Mouse (Mus musculus): ENCODE data around the gene Fam168a. TPM values are rescaled to one million over a fixed set of nuclear protein-coding genes. Genes with fewer than 3 reads are reported as not detected.
A peak's percentile ranks its signal among the peaks of the same experiment; 100 is the strongest.

The Fam168a gene
- polyA plus RNA-seq, 1 experiment from 2014 or later, result 59.9 TPM

DNA sequence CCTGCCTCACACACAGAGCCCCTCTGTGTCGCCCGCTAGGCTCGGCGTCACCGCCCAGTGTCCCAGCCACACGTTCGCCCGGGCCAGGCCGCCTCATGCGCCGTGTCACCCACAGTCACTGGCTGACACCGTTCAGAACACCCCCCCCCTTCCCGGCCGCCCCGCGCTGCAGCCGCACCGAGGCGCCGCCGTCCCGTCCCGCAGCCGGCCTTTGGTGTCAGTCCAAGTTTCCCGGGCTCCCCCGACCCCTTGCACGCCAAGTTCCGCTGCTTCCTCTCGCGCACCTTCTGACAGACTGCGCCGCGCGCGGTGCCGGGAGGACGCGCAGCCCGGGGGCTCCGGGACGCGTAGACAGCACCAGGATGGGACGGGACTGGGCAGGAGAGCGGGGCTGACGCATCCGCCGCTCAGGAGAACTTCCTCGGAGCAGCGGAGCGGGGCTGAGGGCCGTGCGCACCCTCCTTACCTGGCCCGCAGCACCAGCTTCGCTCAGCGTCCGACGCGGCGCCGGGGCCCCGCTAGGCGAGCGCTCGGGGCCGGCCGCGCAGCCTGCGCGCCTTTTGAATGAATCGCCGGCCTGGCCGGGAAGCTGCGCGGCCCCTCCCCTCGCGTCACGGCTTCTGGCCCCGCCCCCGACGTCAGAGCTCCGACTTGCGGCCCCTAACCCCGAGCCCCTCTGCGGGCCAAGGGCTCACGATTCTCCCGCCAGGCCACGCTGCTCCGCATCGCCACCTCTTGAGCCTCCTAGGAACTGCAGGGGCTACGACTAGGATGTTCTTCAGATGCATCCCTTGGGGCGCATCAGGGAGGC, 156.6 kb downstream of the Fam168a start, which contains the start of gene Relt:
TSS of gene Relt (minus strand) at position 619 of the 811 bp plus-strand sequence.
- H3K9me3 ChIP-seq (ENCODE audit: control insufficient read depth, low read depth, low read length), result no peaks in the 10 kb centered on the region
- peak within 1 kb of the TSS; percentile 96 for H3K4me2 ChIP-seq (replicated peaks; ENCODE audit: low read depth, low read length)
- no peaks in the 10 kb centered on the region for H3K4me1 ChIP-seq (ENCODE audit: control insufficient read depth, insufficient read depth, low read length)
- ATAC-seq (ENCODE audit: insufficient number of reproducible peaks, insufficient read depth, low FRiP score, low read depth), result peak; percentile 88
- H3K36me3 ChIP-seq (ENCODE audit: control insufficient read depth, insufficient read depth, low read length), result no peaks in the 10 kb centered on the region
- peak within 1 kb of the TSS; percentile 53 for H3K9ac ChIP-seq (replicated peaks; ENCODE audit: low read depth, low read length)
- peak within 1 kb of the TSS; percentile 74 for H3K4me3 ChIP-seq (ENCODE audit: low read depth, low read length)
- peak within 1 kb of the TSS; percentile 63; the same call in 1 of the 2 replicates for H3K27ac ChIP-seq (ENCODE audit: low read length)
- WGBS, result under 1% methylated on average over 83 of the region's 91 CpGs
- H3K27me3 ChIP-seq (ENCODE audit: control insufficient read depth, insufficient read depth, low read length), result no peaks in the 10 kb centered on the region

- Histone ChIP-seq H3K36me3 (ENCODE audit: control insufficient read depth, insufficient read depth, low read length) (no peaks in the 10 kb centered on the region), H3K27me3 (ENCODE audit: control insufficient read depth, insufficient read depth, low read length) (no peaks in the 10 kb centered on the region), H3K4me2 (replicated peaks; ENCODE audit: low read depth, low read length) (no peak overlapping the region), H3K4me3 (ENCODE audit: low read depth, low read length) (no peak overlapping the region), H3K9ac (replicated peaks; ENCODE audit: low read depth, low read length) (no peak overlapping the region), H3K9me3 (ENCODE audit: control insufficient read depth, low read depth, low read length) (no peaks in the 10 kb centered on the region), H3K4me1 (ENCODE audit: control insufficient read depth, insufficient read depth, low read length) (no peaks in the 10 kb centered on the region), H3K27ac (ENCODE audit: low read length) (no peak overlapping the region)
- ATAC-seq (ENCODE audit: insufficient number of reproducible peaks, insufficient read depth, low FRiP score, low read depth), result no peak
- 6% methylated on average over 3 of the region's 3 CpGs for WGBS
Measured at GRCm38 (mm10) chr7:100866675-100867074, 160.2 kb downstream of the Fam168a start.

DNA sequence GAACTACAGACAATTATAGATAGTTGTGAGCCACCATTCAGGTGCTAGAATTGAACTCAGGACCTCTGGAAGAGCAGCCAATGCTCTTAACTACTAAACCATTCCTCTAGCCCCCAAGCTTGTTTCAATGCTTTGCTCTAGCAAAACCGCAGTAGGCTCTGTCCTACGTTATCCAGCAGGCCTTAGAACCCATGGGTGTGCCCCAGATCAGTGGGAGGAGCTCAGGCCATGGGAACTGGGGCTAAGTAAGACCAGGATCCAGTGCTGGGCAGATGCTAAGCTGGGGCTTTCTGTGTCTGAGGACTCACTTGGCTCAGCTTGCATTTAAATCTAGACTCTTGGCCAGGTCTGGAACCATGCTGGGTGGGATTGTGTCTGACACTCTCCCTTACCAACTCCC, 161.1 kb downstream of the Fam168a start:
- no peak for ATAC-seq (ENCODE audit: insufficient number of reproducible peaks, insufficient read depth, low FRiP score, low read depth)
- Histone ChIP-seq H3K27ac (ENCODE audit: low read length) (no peak overlapping the region), H3K9ac (replicated peaks; ENCODE audit: low read depth, low read length) (no peak overlapping the region), H3K4me2 (replicated peaks; ENCODE audit: low read depth, low read length) (no peak overlapping the region), H3K9me3 (ENCODE audit: control insufficient read depth, low read depth, low read length) (no peaks in the 10 kb centered on the region), H3K4me3 (ENCODE audit: low read depth, low read length) (no peak overlapping the region), H3K4me1 (ENCODE audit: control insufficient read depth, insufficient read depth, low read length) (no peaks in the 10 kb centered on the region), H3K36me3 (ENCODE audit: control insufficient read depth, insufficient read depth, low read length) (peaks cover 5% of the 10 kb centered on the region), H3K27me3 (ENCODE audit: control insufficient read depth, insufficient read depth, low read length) (no peaks in the 10 kb centered on the region)
- 38% methylated on average over 2 of the region's 2 CpGs for WGBS

GRCm38 (mm10) chr7:100868551-100868950, 162.1 kb downstream of the Fam168a start:
- H3K4me2 ChIP-seq (replicated peaks; ENCODE audit: low read depth, low read length), result no peak overlapping the region
- H3K36me3 ChIP-seq (ENCODE audit: control insufficient read depth, insufficient read depth, low read length), result peaks cover 14% of the 10 kb centered on the region
- no peak overlapping the region for H3K27ac ChIP-seq (ENCODE audit: low read length)
- H3K4me1 ChIP-seq (ENCODE audit: control insufficient read depth, insufficient read depth, low read length), result no peaks in the 10 kb centered on the region
- no peaks in the 10 kb centered on the region for H3K27me3 ChIP-seq (ENCODE audit: control insufficient read depth, insufficient read depth, low read length)
- 60% methylated on average over 4 of the region's 4 CpGs for WGBS
- ATAC-seq (ENCODE audit: insufficient number of reproducible peaks, insufficient read depth, low FRiP score, low read depth), result no peak
- H3K9ac ChIP-seq (replicated peaks; ENCODE audit: low read depth, low read length), result no peak overlapping the region
- H3K9me3 ChIP-seq (ENCODE audit: control insufficient read depth, low read depth, low read length), result no peaks in the 10 kb centered on the region
- H3K4me3 ChIP-seq (ENCODE audit: low read depth, low read length), result no peak overlapping the region

GRCm38 (mm10) chr7:100869877-100870629, 163.6 kb downstream of the Fam168a start:
- Histone ChIP-seq H3K27me3 (ENCODE audit: control insufficient read depth, insufficient read depth, low read length) (no peaks in the 10 kb centered on the region), H3K9me3 (ENCODE audit: control insufficient read depth, low read depth, low read length) (no peaks in the 10 kb centered on the region), H3K27ac (ENCODE audit: low read length) (no peak overlapping the region), H3K36me3 (ENCODE audit: control insufficient read depth, insufficient read depth, low read length) (peaks cover 23% of the 10 kb centered on the region), H3K9ac (replicated peaks; ENCODE audit: low read depth, low read length) (no peak overlapping the region), H3K4me3 (ENCODE audit: low read depth, low read length) (no peak overlapping the region), H3K4me2 (replicated peaks; ENCODE audit: low read depth, low read length) (no peak overlapping the region), H3K4me1 (ENCODE audit: control insufficient read depth, insufficient read depth, low read length) (no peaks in the 10 kb centered on the region)
- no peak for ATAC-seq (ENCODE audit: insufficient number of reproducible peaks, insufficient read depth, low FRiP score, low read depth)
- WGBS, result 78% methylated on average over 8 of the region's 8 CpGs

- Histone ChIP-seq H3K4me2 (replicated peaks; ENCODE audit: low read depth, low read length) (no peak overlapping the region), H3K27me3 (ENCODE audit: control insufficient read depth, insufficient read depth, low read length) (no peaks in the 10 kb centered on the region), H3K4me1 (ENCODE audit: control insufficient read depth, insufficient read depth, low read length) (no peaks in the 10 kb centered on the region), H3K4me3 (ENCODE audit: low read depth, low read length) (no peak overlapping the region), H3K36me3 (ENCODE audit: control insufficient read depth, insufficient read depth, low read length) (peaks cover 25% of the 10 kb centered on the region), H3K27ac (ENCODE audit: low read length) (no peak overlapping the region), H3K9me3 (ENCODE audit: control insufficient read depth, low read depth, low read length) (no peaks in the 10 kb centered on the region), H3K9ac (replicated peaks; ENCODE audit: low read depth, low read length) (no peak overlapping the region)
- WGBS, result 94% methylated on average over 4 of the region's 4 CpGs
- no peak for ATAC-seq (ENCODE audit: insufficient number of reproducible peaks, insufficient read depth, low FRiP score, low read depth)
Measured at GRCm38 (mm10) chr7:100871355-100871754, 164.9 kb downstream of the Fam168a start.

DNA sequence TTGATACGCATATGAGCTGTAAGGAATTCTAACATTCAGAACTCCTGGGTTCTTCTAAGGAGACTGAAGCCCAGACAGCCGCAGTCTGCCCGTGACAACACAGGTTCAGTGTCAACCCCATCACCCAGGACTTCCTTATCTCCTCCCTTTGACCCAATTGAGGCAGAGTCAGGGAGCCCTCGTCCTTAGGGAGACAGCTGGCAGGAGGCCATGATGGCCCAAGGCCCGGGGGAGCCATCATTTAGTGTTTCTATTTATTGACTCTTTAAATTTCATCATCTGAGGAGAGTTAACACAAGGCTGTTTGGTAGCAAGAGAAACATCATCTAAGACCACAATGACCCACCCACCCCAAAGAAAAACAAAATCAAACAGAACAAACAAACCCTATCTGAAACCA, 165.5 kb downstream of the Fam168a start:
- Histone ChIP-seq H3K36me3 (ENCODE audit: control insufficient read depth, insufficient read depth, low read length) (peaks cover 31% of the 10 kb centered on the region), H3K9me3 (ENCODE audit: control insufficient read depth, low read depth, low read length) (no peaks in the 10 kb centered on the region), H3K27me3 (ENCODE audit: control insufficient read depth, insufficient read depth, low read length) (no peaks in the 10 kb centered on the region), H3K4me3 (ENCODE audit: low read depth, low read length) (no peak overlapping the region), H3K4me1 (ENCODE audit: control insufficient read depth, insufficient read depth, low read length) (no peaks in the 10 kb centered on the region), H3K4me2 (replicated peaks; ENCODE audit: low read depth, low read length) (no peak overlapping the region), H3K9ac (replicated peaks; ENCODE audit: low read depth, low read length) (no peak overlapping the region), H3K27ac (ENCODE audit: low read length) (no peak overlapping the region)
- 76% methylated on average over 5 of the region's 5 CpGs for WGBS
- ATAC-seq (ENCODE audit: insufficient number of reproducible peaks, insufficient read depth, low FRiP score, low read depth), result no peak

DNA sequence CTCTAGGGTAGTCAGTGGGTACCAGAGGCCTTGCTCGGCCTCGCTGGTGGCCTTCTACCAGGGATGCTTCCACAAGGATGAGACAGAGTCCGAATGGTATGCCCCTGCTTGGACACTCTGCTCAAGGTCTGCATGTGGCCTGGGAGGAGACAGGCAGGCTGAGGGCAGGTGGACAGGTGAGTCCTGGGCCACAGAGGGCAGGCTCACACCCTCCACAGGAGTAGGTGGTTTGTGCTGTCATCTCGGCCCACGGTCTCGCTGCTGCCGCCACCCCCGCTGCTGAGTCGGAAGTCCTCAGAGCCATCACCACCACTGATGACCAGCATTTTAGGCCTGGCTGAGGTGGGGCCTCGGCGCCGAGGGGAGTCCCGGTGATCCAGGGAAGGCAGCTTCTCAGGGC, 166.8 kb downstream of the Fam168a start:
- H3K27me3 ChIP-seq (ENCODE audit: control insufficient read depth, insufficient read depth, low read length), result no peaks in the 10 kb centered on the region
- H3K36me3 ChIP-seq (ENCODE audit: control insufficient read depth, insufficient read depth, low read length), result peaks cover 42% of the 10 kb centered on the region
- no peak overlapping the region for H3K4me3 ChIP-seq (ENCODE audit: low read depth, low read length)
- H3K27ac ChIP-seq (ENCODE audit: low read length), result no peak overlapping the region
- ATAC-seq (ENCODE audit: insufficient number of reproducible peaks, insufficient read depth, low FRiP score, low read depth), result no peak
- H3K4me1 ChIP-seq (ENCODE audit: control insufficient read depth, insufficient read depth, low read length), result no peaks in the 10 kb centered on the region
- 90% methylated on average over 13 of the region's 13 CpGs for WGBS
- H3K4me2 ChIP-seq (replicated peaks; ENCODE audit: low read depth, low read length), result no peak overlapping the region
- no peak overlapping the region for H3K9ac ChIP-seq (replicated peaks; ENCODE audit: low read depth, low read length)
- no peaks in the 10 kb centered on the region for H3K9me3 ChIP-seq (ENCODE audit: control insufficient read depth, low read depth, low read length)
